Mouse (Mus musculus) cerebellum, adult 2 months (tissue): Measurements from ENCODE around the gene Prrg2.

Experiments used
- CTCF ChIP-seq: fragments of 200-500 bp; IDR thresholded peaks from 2 replicates; pipeline ENCODE4 v1.5.1; 2011; ENCODE audit warnings: low read depth, mild to moderate bottlenecking, control low read depth, low read length, moderate library complexity, borderline replicate concordance; ENCODE audit not compliant: insufficient read depth
- POLR2A ChIP-seq: fragments of 200-500 bp; IDR thresholded peaks from 2 replicates; pipeline ENCODE4 v1.6.1; 2011; ENCODE audit warnings: low read length, control low read depth, borderline replicate concordance; ENCODE audit not compliant: insufficient read depth

DNA sequence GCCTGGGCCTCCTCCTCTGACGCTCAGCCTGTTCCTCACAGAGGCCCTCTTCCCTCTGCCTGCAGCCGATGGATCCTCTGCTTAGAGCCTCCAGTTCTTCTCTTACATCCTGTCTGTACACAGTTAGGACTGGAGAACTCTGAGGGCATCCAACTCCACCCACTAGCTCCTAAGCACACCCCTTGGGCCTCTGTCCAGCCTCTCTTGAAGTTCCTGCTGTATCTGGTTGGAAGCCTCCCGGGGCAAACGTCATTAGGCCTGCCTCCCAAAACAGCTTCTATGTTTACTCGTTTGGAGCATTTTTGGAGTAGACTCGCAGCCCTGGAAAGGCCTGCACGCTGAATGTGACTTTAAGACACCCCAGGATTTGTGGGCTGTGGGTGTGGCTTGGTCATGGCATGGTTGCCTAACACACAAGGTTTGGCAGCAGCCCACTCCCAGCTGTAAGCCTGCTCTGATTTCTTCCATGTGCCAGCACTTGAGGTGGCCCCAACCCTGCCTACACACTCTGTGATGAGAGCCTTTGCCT lies 41.2 kb upstream of the Prrg2 start, which contains the start of gene Fcgrt:
- TF ChIP-seq CTCF: no peak
- TF ChIP-seq POLR2A: no peak; the same call in 1 of the 2 replicates
